Mouse (Mus musculus) testis, adult 2 months (tissue): ENCODE data around the gene Rps9.

Experiments used
- CTCF ChIP-seq: fragments of 200-500 bp; IDR thresholded peaks from 2 replicates; pipeline ENCODE4 v1.5.1; 2012; ENCODE audit warnings: low read depth, mild to moderate bottlenecking, inconsistent platforms, low read length, moderate library complexity; ENCODE audit not compliant: control insufficient read depth, insufficient read depth, insufficient replicate concordance
- POLR2A ChIP-seq: fragments of 200-500 bp; IDR thresholded peaks from 2 replicates; pipeline ENCODE4 v1.6.1; 2012; ENCODE audit warnings: low read depth, mild to moderate bottlenecking, inconsistent platforms, low read length, moderate library complexity; ENCODE audit not compliant: control insufficient read depth

DNA sequence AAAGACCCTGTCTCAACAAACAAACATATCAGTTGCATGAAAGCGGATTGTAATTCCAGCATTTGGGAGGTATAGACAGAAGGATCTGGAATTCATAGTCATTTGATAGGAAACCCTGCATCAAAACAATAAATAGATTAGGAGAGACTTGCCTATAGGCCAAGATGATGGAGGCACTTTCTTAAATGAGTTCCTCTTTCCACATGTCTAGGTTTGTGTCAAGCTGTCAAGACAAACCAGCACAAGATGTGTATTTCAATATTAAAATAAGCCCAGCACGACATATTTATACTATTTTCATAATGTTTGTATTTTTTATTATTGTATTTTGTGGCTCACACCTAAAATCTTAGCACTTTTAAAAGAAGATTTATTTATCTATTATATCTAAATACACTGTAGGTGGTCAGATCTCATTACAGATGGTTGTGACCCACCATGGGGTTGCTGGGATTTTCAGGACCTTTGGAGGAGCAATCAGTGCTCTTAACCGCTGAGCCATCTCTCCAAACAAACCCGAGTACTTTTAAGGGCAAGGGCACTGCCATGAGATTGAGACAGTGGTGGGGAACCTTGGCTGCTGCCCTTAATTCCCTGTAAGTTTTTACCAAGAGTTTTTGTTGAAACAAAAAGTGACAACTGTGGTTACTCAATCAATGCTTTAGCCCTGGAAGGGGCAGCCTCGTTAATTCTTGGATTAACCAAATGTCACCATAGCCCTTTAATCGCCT is 480 bp upstream of the Rps9 start:
- TF ChIP-seq CTCF (no peak), POLR2A (no peak)
